Mouse (Mus musculus) urinary bladder, postnatal 36 days (tissue): ENCODE results near the gene Rap1b.

Experiments
- DNase-seq, 2 experiments: peaks; one replicate each; pipeline ENCODE4 v3.0.0; 2022; ENCODE audit warnings: low spot score in 2 of 2, mixed read lengths in 1 of 2

The Rap1b gene

DNA sequence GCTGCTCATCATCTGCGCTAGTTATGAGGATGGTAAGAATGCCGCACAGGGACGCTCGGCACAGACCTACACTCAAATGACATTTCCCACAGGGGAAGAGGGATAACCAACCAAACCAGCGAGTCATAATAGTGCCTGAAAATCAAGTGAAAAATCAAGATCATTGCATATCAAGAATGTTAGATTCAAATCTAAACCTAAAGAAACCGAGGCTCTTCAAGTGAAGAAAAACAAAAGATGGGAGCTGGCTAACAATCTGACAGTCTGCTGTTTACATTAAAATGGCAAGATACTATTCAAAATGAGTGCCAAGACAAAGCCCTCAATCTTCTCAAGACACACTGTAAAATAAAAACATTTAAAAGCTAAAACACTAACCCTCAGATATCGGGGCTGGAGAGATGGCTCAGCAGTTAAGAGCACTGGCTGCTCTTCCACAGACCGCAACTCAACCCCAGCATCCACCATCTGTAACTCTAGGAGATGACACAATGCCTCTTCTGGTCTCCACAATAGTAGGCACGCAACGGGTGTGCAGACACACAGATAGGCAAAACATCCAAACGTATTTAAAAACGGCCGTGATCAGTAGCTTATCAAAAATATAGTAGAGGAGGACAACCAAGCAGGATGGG is 61.9 kb downstream of the Rap1b start:
- no peak for DNase-seq

DNA sequence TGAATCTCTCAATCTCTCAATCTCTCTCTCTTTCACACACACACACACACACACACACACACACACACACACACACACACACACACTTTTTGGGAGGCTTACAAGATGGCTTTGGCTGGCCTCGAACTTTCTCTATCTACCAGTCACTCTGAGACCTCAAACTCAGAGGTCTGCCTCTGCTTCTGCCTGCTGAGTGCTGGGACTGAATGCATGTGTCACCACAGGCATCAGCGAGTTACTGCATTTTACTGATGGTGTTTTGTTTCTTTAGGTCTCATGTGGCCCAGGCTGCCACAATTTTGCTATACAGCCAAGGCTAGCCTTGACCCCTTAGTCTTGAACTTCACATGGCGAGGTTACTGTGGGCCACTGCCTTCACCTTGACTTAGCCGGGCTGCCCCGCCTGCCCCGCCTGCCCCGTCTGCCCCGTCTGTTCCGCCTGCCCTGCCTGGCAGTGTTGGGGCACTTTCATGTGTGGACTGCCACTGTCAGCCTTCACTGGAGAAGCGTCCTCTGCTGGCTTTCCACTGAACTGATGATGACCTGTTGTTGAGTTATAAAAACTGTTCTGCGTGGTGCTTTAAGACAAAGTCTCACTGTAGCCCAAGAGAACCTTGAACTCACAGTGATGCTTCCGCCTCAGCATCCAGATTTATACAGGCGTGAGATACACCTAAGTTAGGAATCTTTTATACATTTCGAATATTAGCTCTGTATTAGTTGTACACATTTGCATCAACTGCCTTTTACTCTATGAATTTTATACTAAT is 63.2 kb downstream of the Rap1b start:
- no peak for DNase-seq

GRCm38 (mm10) chr10:117782056-117782455 is 63.8 kb downstream of the Rap1b start:
- DNase-seq, result no peak

DNA sequence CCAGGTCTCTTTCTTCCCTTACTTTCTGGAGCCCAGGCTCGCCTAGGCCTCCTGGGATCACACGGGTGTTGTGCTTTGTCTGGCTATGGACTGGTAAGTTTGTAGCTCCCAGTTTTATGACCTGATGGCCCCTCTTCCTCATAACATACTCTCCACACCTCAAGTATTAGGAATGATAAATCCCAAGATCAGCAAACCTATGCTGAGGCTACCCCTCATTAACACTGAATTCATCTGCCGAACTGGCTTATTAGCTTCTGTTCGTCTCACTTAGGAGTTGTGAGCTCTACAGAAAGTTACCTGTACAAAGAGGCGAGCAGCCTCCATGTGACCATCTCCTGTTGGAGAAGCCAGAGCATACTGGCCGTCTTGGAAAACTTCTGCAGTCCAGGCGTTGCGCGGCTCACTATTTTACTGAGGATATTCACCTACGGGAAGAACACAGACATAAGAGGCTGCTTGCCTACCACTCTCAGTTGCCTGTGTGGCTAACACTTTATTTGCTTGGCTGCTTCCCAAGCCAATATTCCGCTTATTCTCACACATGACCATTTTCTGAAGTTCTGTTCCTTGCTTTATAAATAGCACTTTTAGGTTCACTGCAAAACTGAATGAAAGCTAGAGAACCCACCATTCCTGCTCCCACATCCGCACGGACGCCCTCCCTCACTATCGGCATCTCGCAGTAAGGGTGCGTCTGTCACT is 64.7 kb downstream of the Rap1b start:
- no peak for DNase-seq

GRCm38 (mm10) chr10:117780306-117780911 is 65.4 kb downstream of the Rap1b start:
- no peak for DNase-seq

DNA sequence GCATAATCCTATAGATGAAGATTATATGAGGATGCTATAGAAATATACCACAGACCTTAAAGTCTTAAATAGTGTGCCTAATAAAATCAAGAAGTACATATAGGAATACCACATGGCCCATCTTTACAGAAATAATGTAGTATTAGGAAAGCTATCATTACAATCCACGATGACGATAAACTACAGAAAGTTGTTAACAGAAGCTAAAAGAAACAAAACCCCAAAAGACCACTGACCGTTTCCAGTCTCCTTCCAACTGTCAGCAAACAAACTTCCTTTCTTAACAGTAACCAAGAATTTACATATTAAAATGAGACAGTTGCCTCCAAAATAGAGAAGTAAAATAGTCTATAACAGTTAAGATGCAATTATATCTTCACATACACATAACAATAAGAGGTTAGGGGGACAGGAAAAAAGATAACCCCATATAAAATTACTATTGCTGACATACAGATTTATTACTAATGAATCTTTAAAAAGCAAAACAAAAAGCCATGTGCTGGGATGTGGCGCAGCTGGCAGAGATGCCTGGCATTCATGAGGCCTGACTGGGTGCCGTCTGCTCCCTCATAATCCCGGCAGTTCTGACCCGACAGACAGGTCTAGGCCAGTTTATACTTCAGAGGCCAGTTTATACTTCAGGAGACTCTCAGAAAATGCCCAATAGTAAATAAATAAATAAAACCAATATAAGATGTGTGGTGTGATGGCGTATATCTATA is 66.1 kb downstream of the Rap1b start:
- DNase-seq, result no peak

- no peak for DNase-seq
These were observed 66.9 kb downstream of the Rap1b start for GRCm38 (mm10) chr10:117778951-117779350.

- DNase-seq, result no peak
These were observed 67.4 kb downstream of the Rap1b start for GRCm38 (mm10) chr10:117778328-117778910.

GRCm38 (mm10) chr10:117777501-117778327 is 68.1 kb downstream of the Rap1b start:
- no peak for DNase-seq

GRCm38 (mm10) chr10:117777103-117777470 is 68.7 kb downstream of the Rap1b start:
- DNase-seq, result no peak

- DNase-seq, result no peak
These were observed 69.3 kb downstream of the Rap1b start for GRCm38 (mm10) chr10:117776281-117777102.

- no peak for DNase-seq
These were observed 70.3 kb downstream of the Rap1b start for GRCm38 (mm10) chr10:117775401-117776144.

- DNase-seq, result no peak
These were observed 71.1 kb downstream of the Rap1b start for GRCm38 (mm10) chr10:117774817-117775120.

- DNase-seq, result no peak
These were observed 71.6 kb downstream of the Rap1b start for GRCm38 (mm10) chr10:117774011-117774816.

DNA sequence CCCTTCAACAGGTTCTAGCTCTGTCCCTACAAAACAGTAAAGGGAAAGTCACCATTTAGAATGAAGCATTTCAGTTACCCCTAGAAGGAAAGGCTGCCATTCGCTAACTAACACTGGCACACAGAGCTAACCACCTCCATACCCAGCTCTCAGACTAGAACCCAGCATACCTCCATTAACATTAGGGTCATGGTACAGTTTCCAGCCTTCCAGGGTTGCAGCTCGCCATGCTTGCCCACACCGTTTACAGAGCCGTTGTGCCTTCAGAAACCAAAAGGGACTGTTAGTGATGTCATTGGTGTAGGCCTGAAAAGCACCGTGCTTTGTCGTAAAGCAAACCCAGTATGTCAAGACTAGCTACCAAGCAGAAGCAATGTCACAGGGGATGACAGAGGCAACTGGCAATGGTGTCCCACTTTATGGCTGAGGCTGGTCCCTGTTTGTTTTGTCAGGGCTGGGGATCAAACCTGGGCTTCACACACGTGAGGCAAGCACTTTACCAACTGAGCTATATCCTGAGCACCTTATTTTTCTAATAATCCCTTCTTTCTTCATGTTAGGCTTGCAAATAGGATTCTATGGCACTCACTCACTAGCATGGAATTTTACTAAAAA is 72.6 kb downstream of the Rap1b start:
- no peak for DNase-seq

DNA sequence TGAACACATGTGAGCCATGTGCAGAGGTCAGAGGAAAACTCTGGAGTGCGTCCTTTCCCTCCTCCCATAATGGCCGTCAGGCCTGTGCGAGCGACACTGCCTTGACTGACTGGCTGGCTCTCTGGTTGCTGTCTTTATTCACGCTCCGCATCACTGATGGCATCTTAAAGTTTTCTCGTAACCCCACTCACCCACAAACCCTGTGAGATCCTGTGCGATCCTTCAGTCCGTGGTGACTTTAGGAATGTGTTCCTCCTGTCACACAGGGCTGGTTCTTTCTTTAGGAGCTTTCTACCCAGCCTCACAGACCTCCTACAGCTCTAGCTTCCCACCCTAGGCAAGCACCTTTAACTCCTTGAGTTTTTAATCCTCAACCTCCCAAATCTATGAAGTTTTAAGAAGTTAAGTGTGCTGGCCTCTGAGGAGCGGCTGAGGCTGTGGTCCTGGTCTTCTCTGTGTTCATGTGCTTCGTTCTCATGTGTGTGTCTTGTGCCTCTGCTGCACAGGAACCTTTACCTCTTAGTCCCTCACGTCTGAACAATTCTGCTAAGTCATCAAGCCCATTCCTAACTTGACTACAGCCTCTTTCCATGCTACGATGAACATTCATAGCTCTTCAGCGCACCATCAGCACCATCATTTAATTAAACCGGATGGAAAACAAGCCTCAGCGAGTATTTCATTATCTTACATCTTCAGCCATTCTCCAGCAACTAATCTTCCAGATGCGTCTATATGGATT is 73.3 kb downstream of the Rap1b start:
- no peak for DNase-seq

DNA sequence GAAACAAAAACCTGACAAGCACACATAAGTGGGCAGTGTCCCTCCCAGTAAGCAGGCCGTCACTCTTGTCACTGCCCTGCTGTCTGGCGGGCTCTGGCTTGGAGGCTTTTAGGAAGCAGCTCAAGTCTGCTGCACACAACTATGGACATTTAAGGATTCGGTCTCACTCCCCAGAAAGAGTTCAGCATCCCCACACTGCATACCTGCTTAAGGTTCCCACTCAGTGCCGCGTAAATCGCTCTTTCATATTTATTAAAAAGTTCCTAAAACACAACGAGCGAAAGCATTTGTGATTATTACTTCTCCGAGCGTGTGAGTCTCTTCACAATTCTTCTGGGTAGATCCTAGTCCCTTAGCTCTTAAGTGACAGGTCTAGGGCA is 74.7 kb downstream of the Rap1b start:
- no peak for DNase-seq
